Mouse (Mus musculus): ENCODE data around the gene Fhod1. TPM values are rescaled to one million over a fixed set of nuclear protein-coding genes. Genes with fewer than 3 reads are reported as not detected.

Gene Fhod1
- polyA plus RNA-seq, 1 experiment from 2014 or later, result 18.8 TPM

- WGBS, result 42% methylated on average over 19 of the region's 19 CpGs
- no peaks in the 10 kb centered on the region for H3K9me3 ChIP-seq (ENCODE audit: low read depth, low read length)
- H3K36me3 ChIP-seq (ENCODE audit: insufficient read depth), result no peaks in the 10 kb centered on the region
- no peak overlapping the region for H3K9ac ChIP-seq
- no peak overlapping the region for H3K4me3 ChIP-seq (ENCODE audit: low read depth, low read length)
- H3K4me1 ChIP-seq (ENCODE audit: insufficient read depth), result peaks cover 15% of the 10 kb centered on the region
- no peak overlapping the region for H3K4me2 ChIP-seq
- H3K27me3 ChIP-seq (ENCODE audit: insufficient read depth, low read length), result no peaks in the 10 kb centered on the region
- no peak for TF ChIP-seq CTCF (IDR thresholded peaks at IDR 0.05; ENCODE audit: low read depth)
- DNase-seq, result peak; percentile 88
- peak; percentile 67 for ATAC-seq (ENCODE audit: insufficient read depth)
- peak overlapping the region; percentile 46 for H3K27ac ChIP-seq (ENCODE audit: low read depth)
These were observed 30.9 kb upstream of the Fhod1 start for GRCm38 (mm10) chr8:105378673-105379072.

- Histone ChIP-seq H3K36me3 (ENCODE audit: insufficient read depth) (peaks cover 8% of the 10 kb centered on the region; the same call in 1 of the 2 replicates), H3K27ac (ENCODE audit: low read depth) (no peak overlapping the region), H3K4me3 (ENCODE audit: low read depth, low read length) (0 out of 2 replicates have a peak overlapping the region, but pooled peaks have one; percentile 3), H3K4me1 (ENCODE audit: insufficient read depth) (peaks cover 13% of the 10 kb centered on the region), H3K9me3 (ENCODE audit: low read depth, low read length) (no peaks in the 10 kb centered on the region), H3K9ac (no peak overlapping the region), H3K27me3 (ENCODE audit: insufficient read depth, low read length) (no peaks in the 10 kb centered on the region), H3K4me2 (peak overlapping the region; percentile 53)
- peak; percentile 72 for DNase-seq
- TF ChIP-seq CTCF (IDR thresholded peaks at IDR 0.05; ENCODE audit: low read depth), result peak; percentile 78
- ATAC-seq (ENCODE audit: insufficient read depth), result peak; percentile 39; the same call in 1 of the 2 replicates
- 29% methylated on average over 33 of the region's 33 CpGs for WGBS
These were observed 26.8 kb upstream of the Fhod1 start for GRCm38 (mm10) chr8:105374513-105374966.

- no peaks in the 10 kb centered on the region for H3K4me1 ChIP-seq (ENCODE audit: insufficient read depth)
- H3K9ac ChIP-seq, result no peak within 1 kb of the TSS
- DNase-seq (no peak), ATAC-seq (ENCODE audit: insufficient read depth) (no peak)
- WGBS, result 62% methylated on average over 2 of the region's 2 CpGs
- H3K36me3 ChIP-seq (ENCODE audit: insufficient read depth), result peaks cover 22% of the 10 kb centered on the region; the same call in 1 of the 2 replicates
- H3K4me2 ChIP-seq, result peak within 1 kb of the TSS; percentile 53
- no peak for TF ChIP-seq CTCF (IDR thresholded peaks at IDR 0.05; ENCODE audit: low read depth)
- no peaks in the 10 kb centered on the region for H3K9me3 ChIP-seq (ENCODE audit: low read depth, low read length)
- no peaks in the 10 kb centered on the region for H3K27me3 ChIP-seq (ENCODE audit: insufficient read depth, low read length)
- no peak within 1 kb of the TSS for H3K27ac ChIP-seq (ENCODE audit: low read depth)
- 0 out of 2 replicates have a peak within 1 kb of the TSS, but pooled peaks have one; percentile 3 for H3K4me3 ChIP-seq (ENCODE audit: low read depth, low read length)
These were observed 25.3 kb upstream of the Fhod1 start, which contains the start of gene Plekhg4 for GRCm38 (mm10) chr8:105373032-105373431. Plekhg4 (plus strand) TSS chr8:105373274.

GRCm38 (mm10) chr8:105372473-105372872, 24.7 kb upstream of the Fhod1 start:
- Histone ChIP-seq H3K9me3 (ENCODE audit: low read depth, low read length) (no peaks in the 10 kb centered on the region), H3K27ac (ENCODE audit: low read depth) (no peak overlapping the region), H3K9ac (no peak overlapping the region), H3K36me3 (ENCODE audit: insufficient read depth) (peaks cover 22% of the 10 kb centered on the region; the same call in 1 of the 2 replicates), H3K4me1 (ENCODE audit: insufficient read depth) (no peaks in the 10 kb centered on the region), H3K4me2 (no peak overlapping the region), H3K27me3 (ENCODE audit: insufficient read depth, low read length) (no peaks in the 10 kb centered on the region), H3K4me3 (ENCODE audit: low read depth, low read length) (no peak overlapping the region)
- 67% methylated on average over 9 of the region's 9 CpGs for WGBS
- no peak for TF ChIP-seq CTCF (IDR thresholded peaks at IDR 0.05; ENCODE audit: low read depth)
- DNase-seq (no peak), ATAC-seq (ENCODE audit: insufficient read depth) (no peak)

- DNase-seq (peak; percentile 67), ATAC-seq (ENCODE audit: insufficient read depth) (no peak)
- H3K4me3 ChIP-seq (ENCODE audit: low read depth, low read length), result no peak overlapping the region
- no peak overlapping the region for H3K4me2 ChIP-seq
- H3K9me3 ChIP-seq (ENCODE audit: low read depth, low read length), result no peaks in the 10 kb centered on the region
- no peak overlapping the region for H3K27ac ChIP-seq (ENCODE audit: low read depth)
- no peak overlapping the region for H3K9ac ChIP-seq
- 0 out of 2 replicates have a peak, but pooled peaks cover 4% of the 10 kb centered on the region for H3K4me1 ChIP-seq (ENCODE audit: insufficient read depth)
- WGBS, result 64% methylated on average over 2 of the region's 2 CpGs
- peak; percentile 66 for TF ChIP-seq CTCF (IDR thresholded peaks at IDR 0.05; ENCODE audit: low read depth)
- no peaks in the 10 kb centered on the region for H3K27me3 ChIP-seq (ENCODE audit: insufficient read depth, low read length)
- peaks cover 55% of the 10 kb centered on the region for H3K36me3 ChIP-seq (ENCODE audit: insufficient read depth)
These were observed 19.4 kb upstream of the Fhod1 start for GRCm38 (mm10) chr8:105367107-105367506.

- H3K4me1 ChIP-seq (ENCODE audit: insufficient read depth), result 0 out of 2 replicates have a peak, but pooled peaks cover 4% of the 10 kb centered on the region
- peak; percentile 92 for DNase-seq
- WGBS, result 47% methylated on average over 12 of the region's 12 CpGs
- H3K4me2 ChIP-seq, result no peak overlapping the region
- peaks cover 55% of the 10 kb centered on the region for H3K36me3 ChIP-seq (ENCODE audit: insufficient read depth)
- H3K27me3 ChIP-seq (ENCODE audit: insufficient read depth, low read length), result no peaks in the 10 kb centered on the region
- no peaks in the 10 kb centered on the region for H3K9me3 ChIP-seq (ENCODE audit: low read depth, low read length)
- H3K27ac ChIP-seq (ENCODE audit: low read depth), result peak overlapping the region; percentile 65
- H3K4me3 ChIP-seq (ENCODE audit: low read depth, low read length), result no peak overlapping the region
- H3K9ac ChIP-seq, result no peak overlapping the region
- no peak for TF ChIP-seq CTCF (IDR thresholded peaks at IDR 0.05; ENCODE audit: low read depth)
- ATAC-seq (ENCODE audit: insufficient read depth), result peak; percentile 64
These were observed 14.3 kb upstream of the Fhod1 start for GRCm38 (mm10) chr8:105361751-105362702.

GRCm38 (mm10) chr8:105359646-105360045, 11.9 kb upstream of the Fhod1 start:
- Histone ChIP-seq H3K27ac (ENCODE audit: low read depth) (no peak overlapping the region), H3K36me3 (ENCODE audit: insufficient read depth) (peaks cover 60% of the 10 kb centered on the region), H3K27me3 (ENCODE audit: insufficient read depth, low read length) (no peaks in the 10 kb centered on the region), H3K4me1 (ENCODE audit: insufficient read depth) (0 out of 2 replicates have a peak, but pooled peaks cover 4% of the 10 kb centered on the region), H3K4me2 (no peak overlapping the region), H3K4me3 (ENCODE audit: low read depth, low read length) (no peak overlapping the region), H3K9ac (no peak overlapping the region), H3K9me3 (ENCODE audit: low read depth, low read length) (no peaks in the 10 kb centered on the region)
- ATAC-seq (ENCODE audit: insufficient read depth) (peak; percentile 51; the same call in 1 of the 2 replicates), DNase-seq (peak; percentile 79)
- WGBS, result 31% methylated on average over 4 of the region's 4 CpGs
- TF ChIP-seq CTCF (IDR thresholded peaks at IDR 0.05; ENCODE audit: low read depth), result peak; percentile 65
